Mouse (Mus musculus): Measurements from ENCODE around the gene Dnm3.
A peak's percentile ranks its signal among the peaks of the same experiment; 100 is the strongest.

Dnm3 gene

DNA sequence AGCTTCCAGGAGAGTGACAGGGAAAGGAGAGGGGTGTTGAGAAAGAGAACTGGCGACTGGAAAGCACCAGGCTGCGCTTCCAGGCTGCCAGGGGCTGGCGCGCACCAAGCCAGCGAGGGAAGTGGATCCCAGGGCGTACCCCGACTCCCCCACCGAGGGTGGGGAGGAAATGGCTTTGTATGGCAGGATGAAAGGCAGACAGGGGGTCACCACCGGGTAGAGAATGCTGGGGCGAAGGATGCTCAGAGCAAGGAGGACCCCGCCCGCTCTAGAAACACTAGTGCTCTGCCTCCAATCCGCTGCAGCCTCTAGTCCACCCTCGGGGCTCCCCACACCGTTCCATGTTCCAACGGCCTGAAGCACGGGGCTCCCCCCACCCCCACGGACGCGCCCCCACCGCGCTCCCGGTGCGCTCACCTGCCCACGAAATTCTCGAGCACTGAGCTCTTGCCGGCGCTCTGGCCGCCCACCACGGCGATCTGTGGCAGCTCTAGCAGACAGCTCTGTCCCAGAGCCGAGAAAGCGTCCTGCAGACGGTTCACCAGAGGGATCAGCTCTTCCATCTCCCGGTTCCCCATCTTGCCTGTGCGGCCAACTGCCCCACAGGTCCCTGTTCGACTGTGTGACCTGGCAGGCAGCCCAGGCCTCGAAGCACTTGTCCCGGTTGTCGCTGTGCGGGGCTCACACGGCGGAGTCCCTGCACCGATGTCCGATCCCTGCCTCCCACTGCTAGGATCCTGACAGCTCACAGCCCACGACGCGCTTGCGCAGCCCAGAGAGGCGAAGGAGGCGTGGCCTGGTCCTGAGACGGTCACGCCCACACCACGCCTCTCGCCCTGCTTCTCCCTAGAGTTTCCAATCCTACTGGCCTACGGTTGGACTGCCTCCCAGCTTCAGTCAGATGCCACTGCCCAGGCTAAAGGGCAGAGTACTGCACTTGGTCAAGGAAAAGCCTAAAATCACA is at the start of gene Dnm3:
Gene Dnm3, minus strand, starts transcription at position 789 of the 964 bp plus-strand sequence.
- DNase-seq (ENCODE audit: extremely low spot score), result peak; percentile 86

- DNase-seq (ENCODE audit: extremely low spot score), result no peak
Measured at GRCm38 (mm10) chr1:162515116-162515515, 37.3 kb upstream of the Dnm3 start.

DNA sequence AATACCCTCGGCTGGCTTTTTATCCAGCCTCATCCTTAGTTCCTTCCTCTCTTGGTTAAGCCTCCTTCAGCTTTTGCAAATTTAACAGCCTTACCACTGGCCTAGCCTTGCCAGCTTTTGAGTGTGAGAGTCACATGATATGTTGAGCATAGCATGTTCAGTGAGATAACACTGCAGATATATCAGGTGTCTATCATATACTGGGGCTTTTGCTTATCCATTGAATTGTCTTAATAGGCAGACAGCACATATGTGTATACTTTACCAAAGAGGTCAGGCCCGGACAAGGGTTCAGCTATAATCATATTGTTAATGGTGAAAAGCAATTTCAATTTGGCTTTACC is 32.2 kb upstream of the Dnm3 start:
- DNase-seq (ENCODE audit: extremely low spot score), result no peak

GRCm38 (mm10) chr1:162509329-162510012 is 31.6 kb upstream of the Dnm3 start:
- no peak for DNase-seq (ENCODE audit: extremely low spot score)

GRCm38 (mm10) chr1:162508211-162509005 is 30.6 kb upstream of the Dnm3 start:
- DNase-seq (ENCODE audit: extremely low spot score), result no peak

DNA sequence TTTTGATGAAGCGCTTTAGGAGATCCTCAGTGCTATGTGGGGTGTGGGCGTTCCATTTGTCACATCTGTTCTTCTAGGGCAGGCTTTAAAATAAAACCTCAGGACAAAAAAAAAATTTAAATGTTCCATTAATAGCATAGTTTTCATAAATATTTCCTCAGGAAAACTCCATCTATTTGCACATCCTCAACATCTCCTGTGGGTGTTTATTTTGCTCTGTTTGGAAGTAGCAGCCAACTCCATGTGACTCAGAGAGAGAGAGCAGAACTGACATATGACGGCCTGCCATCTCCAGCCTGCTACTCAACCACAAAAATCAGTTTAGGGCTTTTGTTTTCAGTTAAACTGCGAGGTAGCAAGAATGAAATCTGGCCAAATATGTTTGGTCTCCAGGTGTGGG is 28.7 kb upstream of the Dnm3 start:
- DNase-seq (ENCODE audit: extremely low spot score), result no peak

- no peak for DNase-seq (ENCODE audit: extremely low spot score)
Measured at GRCm38 (mm10) chr1:162505649-162506048, 27.8 kb upstream of the Dnm3 start.

- DNase-seq (ENCODE audit: extremely low spot score), result no peak
Measured at GRCm38 (mm10) chr1:162476531-162477080, 1.2 kb downstream of the Dnm3 start.

- no peak for DNase-seq (ENCODE audit: extremely low spot score)
Measured at GRCm38 (mm10) chr1:162472949-162473348, 4.9 kb downstream of the Dnm3 start.

- no peak for DNase-seq (ENCODE audit: extremely low spot score)
Measured at GRCm38 (mm10) chr1:162471089-162471488, 6.7 kb downstream of the Dnm3 start.

DNA sequence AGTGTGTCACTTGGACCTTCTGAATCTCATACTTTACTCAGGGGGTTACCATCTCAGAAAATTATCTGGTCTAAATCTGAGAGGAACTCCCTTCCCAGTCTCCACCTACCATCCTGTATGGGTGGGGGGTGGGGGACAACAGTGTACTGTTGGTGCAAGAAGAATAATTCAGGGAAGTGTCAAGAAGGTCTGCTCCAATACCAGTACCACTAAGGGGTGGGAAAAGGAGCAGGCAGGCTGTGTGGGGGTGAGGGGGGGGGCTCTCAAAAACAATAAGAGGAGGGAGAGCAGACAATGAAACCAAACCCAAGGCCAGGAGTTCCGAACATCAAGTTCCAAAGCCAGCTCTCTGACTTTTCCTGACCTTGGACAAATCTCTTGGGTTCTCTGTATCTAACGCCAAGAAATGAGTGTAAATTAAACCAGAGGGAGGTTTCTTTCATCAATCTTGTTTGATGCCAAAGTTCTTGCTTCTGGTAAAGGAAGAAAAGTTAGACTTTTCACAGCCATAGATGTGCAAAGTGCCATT is 8.0 kb downstream of the Dnm3 start:
- DNase-seq (ENCODE audit: extremely low spot score), result no peak

DNA sequence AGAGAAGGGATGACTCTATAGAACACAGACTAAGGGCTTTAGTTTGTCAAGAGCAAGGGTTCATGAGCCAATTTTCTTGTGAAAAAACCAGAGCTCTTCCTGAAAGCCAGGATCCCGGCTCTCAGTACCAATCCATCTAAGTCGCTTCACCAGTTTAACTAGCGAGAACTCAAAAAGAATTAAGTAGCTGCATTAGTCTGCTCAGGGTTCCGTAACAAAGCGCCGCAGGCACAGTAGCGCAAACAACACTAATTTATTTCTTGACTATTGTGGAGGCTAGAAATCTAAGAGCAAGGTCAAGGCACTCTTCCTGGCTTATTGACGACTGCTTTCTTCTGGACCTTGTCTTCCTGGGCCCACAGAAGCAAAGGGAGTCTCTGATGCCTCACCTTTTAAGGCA is 14.2 kb downstream of the Dnm3 start:
- no peak for DNase-seq (ENCODE audit: extremely low spot score)

DNA sequence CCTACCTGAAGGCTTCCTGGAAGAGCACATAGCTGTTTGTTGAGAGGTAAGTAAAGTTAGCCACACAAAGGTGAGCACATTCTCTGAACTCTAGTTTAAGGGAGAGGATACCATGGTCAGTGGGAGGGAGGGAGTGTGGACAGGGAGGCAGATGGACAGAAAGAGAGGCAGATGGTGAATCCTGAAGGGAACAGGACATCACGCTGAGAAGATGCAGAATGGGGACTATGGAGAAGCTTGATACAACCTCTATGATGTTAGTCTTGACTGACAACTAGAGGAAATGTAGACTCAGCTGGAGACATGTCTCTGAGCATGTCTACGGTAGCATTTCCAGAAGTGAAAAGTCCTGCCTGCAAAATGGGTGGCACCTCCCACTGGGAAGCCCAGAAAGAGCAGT is 19.1 kb downstream of the Dnm3 start:
- no peak for DNase-seq (ENCODE audit: extremely low spot score)

DNA sequence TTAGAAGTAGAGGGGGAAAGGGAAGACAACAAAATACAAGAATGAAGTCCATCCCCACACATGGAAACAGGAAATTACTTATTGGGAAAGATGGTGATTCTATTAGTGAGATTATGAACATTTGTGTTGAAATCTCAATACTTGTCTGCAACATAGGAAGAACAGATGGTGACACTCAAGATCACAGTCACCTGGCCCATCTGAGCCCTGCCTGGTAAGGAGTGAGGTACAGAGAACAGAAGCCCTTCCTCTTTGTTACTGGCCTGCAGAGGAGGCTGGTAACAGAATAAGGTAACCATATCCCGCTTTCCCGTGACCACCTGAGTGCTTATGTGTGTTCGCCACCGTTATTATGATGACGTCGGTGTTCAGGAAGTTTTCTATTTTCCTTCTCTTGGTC is 21.0 kb downstream of the Dnm3 start:
- DNase-seq (ENCODE audit: extremely low spot score), result no peak

DNA sequence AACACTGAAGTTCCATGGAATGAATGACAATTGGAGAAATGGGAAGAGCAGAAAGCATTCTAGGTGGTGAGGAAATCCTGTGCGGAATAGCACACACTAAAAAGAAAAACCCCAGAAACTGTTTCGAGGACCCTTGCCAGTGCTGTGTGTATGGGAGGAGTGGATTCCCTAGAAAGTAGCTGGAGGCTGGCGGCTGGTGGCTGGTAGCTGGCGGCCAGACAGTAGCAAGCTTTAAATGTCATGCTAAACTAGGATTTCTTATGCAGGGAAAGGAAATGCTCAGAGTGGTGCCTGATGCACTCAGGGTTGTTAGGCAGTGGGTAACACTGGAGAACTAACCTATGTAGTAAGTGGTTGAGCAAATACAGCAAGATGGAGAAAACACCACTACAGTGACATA is 21.4 kb downstream of the Dnm3 start:
- no peak for DNase-seq (ENCODE audit: extremely low spot score)

- DNase-seq (ENCODE audit: extremely low spot score), result no peak
Measured at GRCm38 (mm10) chr1:162453578-162453977, 24.3 kb downstream of the Dnm3 start.

GRCm38 (mm10) chr1:162453030-162453429 is 24.8 kb downstream of the Dnm3 start:
- DNase-seq (ENCODE audit: extremely low spot score), result no peak

DNA sequence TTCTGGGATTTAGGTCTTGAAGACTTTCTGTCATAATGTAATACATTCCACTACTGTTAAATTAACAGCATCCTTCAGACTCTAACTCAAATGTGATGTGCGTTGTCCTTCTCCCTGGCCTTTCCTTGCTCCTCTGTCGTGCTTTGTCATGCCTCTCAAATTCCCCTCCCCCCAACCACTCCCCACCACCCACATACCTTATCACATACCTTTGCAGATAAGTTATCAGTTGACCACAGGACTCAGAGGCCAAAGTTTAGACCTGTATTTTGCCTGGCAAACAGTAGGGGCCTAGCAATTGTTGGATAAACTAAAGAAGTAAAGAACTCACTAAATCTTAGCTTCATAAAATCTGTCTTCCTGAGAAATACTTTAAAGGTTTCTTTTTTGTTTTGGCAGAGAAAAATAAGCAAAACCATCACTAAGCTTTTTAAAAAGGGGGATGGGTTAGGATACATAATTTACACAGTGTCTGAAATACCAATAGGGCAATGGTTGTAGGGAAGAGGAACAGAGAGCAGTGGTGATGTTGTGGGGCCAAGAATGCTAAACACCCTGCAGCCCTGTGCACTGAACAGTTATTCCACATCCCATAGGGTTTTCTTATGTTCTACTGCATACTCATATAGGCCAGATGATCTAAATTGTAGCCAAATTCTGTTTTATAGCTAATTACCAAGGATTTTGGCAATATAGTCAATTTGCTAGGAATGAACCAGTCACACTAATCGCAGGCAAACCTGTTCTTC is 28.5 kb downstream of the Dnm3 start:
- DNase-seq (ENCODE audit: extremely low spot score), result no peak

DNA sequence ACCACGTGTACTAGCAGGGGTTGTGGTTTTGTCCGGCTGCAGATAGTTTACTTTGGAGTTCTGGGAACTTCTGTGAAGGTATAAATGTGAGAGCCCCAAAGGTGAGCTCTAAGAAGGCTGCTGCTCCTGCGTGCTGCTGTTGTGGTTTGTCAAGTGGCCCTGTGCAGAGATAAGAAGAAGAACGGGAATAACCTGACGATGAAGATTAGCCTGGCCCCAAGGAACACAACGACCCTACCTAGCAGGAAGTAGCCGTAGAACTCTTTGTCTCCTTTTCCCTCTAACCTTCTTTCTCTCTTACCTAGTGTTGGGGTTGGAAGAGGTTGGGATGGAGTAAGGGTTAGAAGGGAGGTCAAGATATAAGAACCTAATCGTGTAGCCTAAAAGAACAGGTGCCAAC is 33.0 kb downstream of the Dnm3 start:
- no peak for DNase-seq (ENCODE audit: extremely low spot score)

GRCm38 (mm10) chr1:162439576-162439975 is 38.3 kb downstream of the Dnm3 start:
- DNase-seq (ENCODE audit: extremely low spot score), result no peak

DNA sequence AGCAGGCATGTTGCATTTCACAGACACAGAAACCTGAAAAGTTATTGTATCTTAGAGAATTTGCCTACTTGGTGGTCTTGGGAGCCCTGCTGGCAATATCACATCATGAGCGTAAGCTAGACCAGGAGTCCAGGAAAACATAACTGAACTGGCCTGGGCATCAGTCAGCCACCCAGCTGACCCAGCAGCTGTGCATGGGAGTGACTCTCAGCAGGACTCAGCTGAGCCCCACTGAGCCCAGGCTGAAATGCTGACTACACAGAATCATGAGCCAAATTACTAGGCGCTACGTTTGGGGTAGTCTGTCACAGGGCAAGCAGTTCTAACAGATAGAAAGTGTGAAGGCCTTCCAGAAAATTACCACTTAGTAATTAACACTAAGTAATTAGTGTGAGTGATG is 41.2 kb downstream of the Dnm3 start:
- no peak for DNase-seq (ENCODE audit: extremely low spot score)
